Comparison of ENCODE assay signal across 14 mouse cellular contexts in genomic region chr11:29774296-29774695, GRCm38 (mm10). TPM values are rescaled to one million over a fixed set of nuclear protein-coding genes. Genes with fewer than 3 reads are reported as not detected.
DNase-seq lines count a peak whose midpoint lies in the region; ATAC-seq and TF ChIP-seq lines count a peak whose summit lies in the region.
"Had no signal": no experiment of that assay in that cellular context is flagged by ENCODE, and none has a peak within 500 bp of the region (broad histone marks: within the 10 kb centered on the region; RNA-seq: fewer than 3 reads in every experiment).

No protein-coding gene starts in this region.

- H3K27me3 ChIP-seq in intestine, embryonic 14.5 days (replicated peaks; ENCODE audit: control insufficient read depth, insufficient read depth, low read length), result no peaks in the 10 kb centered on the region
- no peaks in the 10 kb centered on the region for H3K27me3 ChIP-seq in intestine, postnatal 0 days (replicated peaks; ENCODE audit: control insufficient read depth, insufficient read depth, low read length)
- H3K27me3 ChIP-seq in embryonic facial prominence, embryonic 12.5 days, result no peaks in the 10 kb centered on the region
- H3K27me3 ChIP-seq in hindbrain, embryonic 11.5 days (ENCODE audit: control insufficient read depth, insufficient read depth, low read length), result no peaks in the 10 kb centered on the region
- no peaks in the 10 kb centered on the region for H3K27me3 ChIP-seq in midbrain, postnatal 0 days (ENCODE audit: insufficient read depth, low read length)
- H3K27me3 ChIP-seq: limb, embryonic 12.5 days had no signal

- DNase-seq in intestine, embryonic 14.5 days (ENCODE audit: low spot score), result no peak
- DNase-seq in hindbrain, embryonic 11.5 days (ENCODE audit: low spot score), result peak; percentile 12
- DNase-seq in midbrain, postnatal 0 days (ENCODE audit: low spot score), result peak; percentile 52
- no peak for DNase-seq in kidney, postnatal 14 days
- DNase-seq in thymus, postnatal 0 days (ENCODE audit: low spot score), result no peak
- DNase-seq: cerebellum, adult 2 months; kidney, adult 2 months; thymus, postnatal 36 days had no signal

- no peak overlapping the region for H3K4me3 ChIP-seq in intestine, embryonic 14.5 days (ENCODE audit: low read depth, low read length)
- no peak overlapping the region for H3K4me3 ChIP-seq in intestine, postnatal 0 days (ENCODE audit: low read depth, low read length)
- H3K4me3 ChIP-seq in embryonic facial prominence, embryonic 12.5 days, result no peak overlapping the region
- no peak overlapping the region for H3K4me3 ChIP-seq in hindbrain, embryonic 11.5 days (ENCODE audit: low read depth, low read length)
- H3K4me3 ChIP-seq in midbrain, postnatal 0 days (ENCODE audit: low read depth, low read length), result no peak overlapping the region
- H3K4me3 ChIP-seq: limb, embryonic 12.5 days had no signal

- 35% methylated on average over 2 of the region's 2 CpGs for WGBS in intestine, embryonic 14.5 days
- WGBS in intestine, postnatal 0 days, result 60% methylated on average over 2 of the region's 2 CpGs
- WGBS in embryonic facial prominence, embryonic 12.5 days, result 44% methylated on average over 2 of the region's 2 CpGs
- WGBS in hindbrain, embryonic 11.5 days, result 56% methylated on average over 2 of the region's 2 CpGs
- WGBS in midbrain, postnatal 0 days, result 23% methylated on average over 2 of the region's 2 CpGs

- no peak overlapping the region for H3K9ac ChIP-seq in intestine, embryonic 14.5 days (ENCODE audit: low read length)
- H3K9ac ChIP-seq in intestine, postnatal 0 days (ENCODE audit: low read depth, low read length), result no peak overlapping the region
- no peak overlapping the region for H3K9ac ChIP-seq in embryonic facial prominence, embryonic 12.5 days
- H3K9ac ChIP-seq in hindbrain, embryonic 11.5 days (ENCODE audit: low read depth, low read length), result no peak overlapping the region
- H3K9ac ChIP-seq in midbrain, postnatal 0 days (replicated peaks; ENCODE audit: low read length, poor library complexity, severe bottlenecking), result no peak overlapping the region
- H3K9ac ChIP-seq: limb, embryonic 12.5 days had no signal

- no peak for ATAC-seq in intestine, embryonic 14.5 days (replicated peaks; ENCODE audit: low FRiP score, low TSS enrichment, low read depth)
- ATAC-seq in intestine, postnatal 0 days, result no peak
- ATAC-seq in embryonic facial prominence, embryonic 12.5 days (ENCODE audit: insufficient number of reproducible peaks, insufficient read depth, low FRiP score, low TSS enrichment), result peak; percentile 60; the same call in 1 of the 2 replicates
- ATAC-seq in hindbrain, embryonic 11.5 days (ENCODE audit: low FRiP score), result peak; percentile 77; the same call in 1 of the 2 replicates
- no peak for ATAC-seq in midbrain, postnatal 0 days (ENCODE audit: low FRiP score)
- no peak for ATAC-seq in erythroblast, adult 5-6 weeks (replicated peaks; ENCODE audit: low FRiP score, poor library complexity, severe bottlenecking)
- ATAC-seq: activated CD4-positive, CD25-positive, alpha-beta regulatory T cell, adult 4 months had no signal

- peak overlapping the region; percentile 47 for H3K27ac ChIP-seq in intestine, embryonic 14.5 days (ENCODE audit: low read depth)
- H3K27ac ChIP-seq in intestine, postnatal 0 days (ENCODE audit: low read depth, low read length), result no peak overlapping the region
- 0 out of 2 replicates have a peak overlapping the region, but pooled peaks have one; percentile 36 for H3K27ac ChIP-seq in embryonic facial prominence, embryonic 12.5 days
- H3K27ac ChIP-seq in hindbrain, embryonic 11.5 days (ENCODE audit: low read depth, low read length), result no peak overlapping the region
- H3K27ac ChIP-seq in midbrain, postnatal 0 days (ENCODE audit: low read depth, low read length), result no peak overlapping the region
- H3K27ac ChIP-seq: limb, embryonic 12.5 days; macrophage had no signal

- TF ChIP-seq CTCF in intestine, postnatal 0 days (IDR thresholded peaks at IDR 0.05; ENCODE audit: low read depth), result no peak
- no peak for TF ChIP-seq CTCF in midbrain, postnatal 0 days (IDR thresholded peaks at IDR 0.05)

- H3K4me1 ChIP-seq in intestine, embryonic 14.5 days (replicated peaks; ENCODE audit: control insufficient read depth, insufficient read depth, low read length), result 0 out of 2 replicates have a peak, but pooled peaks cover 4% of the 10 kb centered on the region
- H3K4me1 ChIP-seq in intestine, postnatal 0 days (replicated peaks; ENCODE audit: control insufficient read depth, insufficient read depth, low read length), result no peaks in the 10 kb centered on the region
- no peaks in the 10 kb centered on the region for H3K4me1 ChIP-seq in embryonic facial prominence, embryonic 12.5 days
- no peaks in the 10 kb centered on the region for H3K4me1 ChIP-seq in hindbrain, embryonic 11.5 days (replicated peaks; ENCODE audit: control insufficient read depth, insufficient read depth, low read length)
- H3K4me1 ChIP-seq in midbrain, postnatal 0 days (ENCODE audit: insufficient read depth, low read length), result no peaks in the 10 kb centered on the region
- H3K4me1 ChIP-seq: limb, embryonic 12.5 days had no signal

- H3K9me3 ChIP-seq in intestine, embryonic 14.5 days (ENCODE audit: control insufficient read depth, low read length), result no peaks in the 10 kb centered on the region
- no peaks in the 10 kb centered on the region for H3K9me3 ChIP-seq in intestine, postnatal 0 days (ENCODE audit: control insufficient read depth)
- no peaks in the 10 kb centered on the region for H3K9me3 ChIP-seq in embryonic facial prominence, embryonic 12.5 days
- H3K9me3 ChIP-seq in hindbrain, embryonic 11.5 days (ENCODE audit: control insufficient read depth, low read length), result no peaks in the 10 kb centered on the region
- H3K9me3 ChIP-seq in midbrain, postnatal 0 days (ENCODE audit: low read length), result no peaks in the 10 kb centered on the region
- H3K9me3 ChIP-seq: limb, embryonic 12.5 days had no signal

- no peak overlapping the region for H3K4me2 ChIP-seq in intestine, embryonic 14.5 days (ENCODE audit: low read length)
- H3K4me2 ChIP-seq in intestine, postnatal 0 days (replicated peaks; ENCODE audit: low read depth), result no peak overlapping the region
- H3K4me2 ChIP-seq in embryonic facial prominence, embryonic 12.5 days (replicated peaks), result no peak overlapping the region
- H3K4me2 ChIP-seq in hindbrain, embryonic 11.5 days (replicated peaks; ENCODE audit: low read depth, low read length), result no peak overlapping the region
- H3K4me2 ChIP-seq in midbrain, postnatal 0 days (ENCODE audit: low read depth, low read length, poor library complexity, severe bottlenecking), result no peak overlapping the region
- H3K4me2 ChIP-seq: limb, embryonic 12.5 days had no signal

- no peaks in the 10 kb centered on the region for H3K36me3 ChIP-seq in intestine, embryonic 14.5 days (ENCODE audit: control insufficient read depth, insufficient read depth, low read length)
- no peaks in the 10 kb centered on the region for H3K36me3 ChIP-seq in intestine, postnatal 0 days (ENCODE audit: control insufficient read depth, insufficient read depth)
- H3K36me3 ChIP-seq in embryonic facial prominence, embryonic 12.5 days, result no peaks in the 10 kb centered on the region
- H3K36me3 ChIP-seq in hindbrain, embryonic 11.5 days (ENCODE audit: control insufficient read depth, insufficient read depth, low read length), result no peaks in the 10 kb centered on the region
- no peaks in the 10 kb centered on the region for H3K36me3 ChIP-seq in midbrain, postnatal 0 days (ENCODE audit: insufficient read depth, low read length)
- H3K36me3 ChIP-seq: limb, embryonic 12.5 days had no signal

RNA-seq across cellular contexts. Expression of gene 4931440F15Rik, which starts 51.2 kb away (rescaled TPM):
- 0.11 TPM in 2 replicates for polyA plus RNA-seq in intestine, embryonic 14.5 days (2014; fragmentation: Nextera tagmentation; extraction: Ambion mirVana)
- 0.09 and 0.12 TPM in 2 replicates for polyA plus RNA-seq in intestine, postnatal 0 days (2015; fragmentation: Nextera tagmentation; extraction: Ambion mirVana)
- 0.11 and 0.12 TPM in 2 replicates for polyA plus RNA-seq in embryonic facial prominence, embryonic 12.5 days (2016; fragmentation: Nextera tagmentation; extraction: Ambion mirVana)
- polyA plus RNA-seq in hindbrain, embryonic 11.5 days (2014; fragmentation: Nextera tagmentation; extraction: Ambion mirVana), result 0.06 and 0.08 TPM in 2 replicates
- total RNA-seq in midbrain, postnatal 0 days (2014; rRNA removed), result 0.66 and 1.2 TPM in 2 replicates
- polyA plus RNA-seq in midbrain, postnatal 0 days (2015; fragmentation: Nextera tagmentation; extraction: Ambion mirVana), result 0.33 and 0.56 TPM in 2 replicates
- total RNA-seq in erythroblast, adult 5-6 weeks (2015; ENCODE audit: low replicate concordance), result not detected in 2 replicates
- total RNA-seq in erythroblast, adult 5-6 weeks (2017; ENCODE audit: low replicate concordance), result not detected in 2 replicates
- 0.08 TPM in 2 replicates for polyA plus RNA-seq in thymus, postnatal 0 days (2015; fragmentation: Nextera tagmentation; extraction: Ambion mirVana)
- polyA plus RNA-seq: activated CD4-positive, CD25-positive, alpha-beta regulatory T cell, adult 4 months; macrophage had no signal

Comparison
In these comparisons a context has a peak if more than half of its experiments do, and no peak if none do; other contexts are left out.
1. H3K27ac ChIP-seq: peak in intestine, embryonic 14.5 days (single experiment) and embryonic facial prominence, embryonic 12.5 days (single experiment); none in intestine, postnatal 0 days (single experiment), hindbrain, embryonic 11.5 days (single experiment) and midbrain, postnatal 0 days (single experiment).
2. ATAC-seq: peak in embryonic facial prominence, embryonic 12.5 days (single experiment) and hindbrain, embryonic 11.5 days (single experiment); none in intestine, embryonic 14.5 days (single experiment), intestine, postnatal 0 days (single experiment), midbrain, postnatal 0 days (single experiment) and erythroblast, adult 5-6 weeks (single experiment).
3. DNase-seq: peak in hindbrain, embryonic 11.5 days (single experiment) and midbrain, postnatal 0 days (single experiment); none in intestine, embryonic 14.5 days (single experiment), kidney, postnatal 14 days (single experiment) and thymus, postnatal 0 days (single experiment).